Mouse (Mus musculus) CD8-positive naive resting alpha-beta T cell, adult 2 months (primary cell): ENCODE results near the gene Scrn1.

ENCODE experiments used
- DNase-seq, 2 experiments: peaks; one replicate each; pipeline ENCODE4 v3.0.0; 2022; ENCODE audit warnings: low read depth in 2 of 2, low spot score in 2 of 2

Gene Scrn1

GRCm38 (mm10) chr6:54531048-54531481 is 35.2 kb downstream of the Scrn1 start:
- DNase-seq, result no peak

- DNase-seq, result no peak
These were observed 36.1 kb downstream of the Scrn1 start for GRCm38 (mm10) chr6:54530182-54530581.

GRCm38 (mm10) chr6:54528666-54529065 is 37.6 kb downstream of the Scrn1 start:
- no peak for DNase-seq

- DNase-seq, result no peak
These were observed 47.5 kb downstream of the Scrn1 start for GRCm38 (mm10) chr6:54518758-54519157.

- DNase-seq, result no peak
These were observed 49.7 kb downstream of the Scrn1 start for GRCm38 (mm10) chr6:54516512-54517134.

- no peak for DNase-seq
These were observed 54.0 kb downstream of the Scrn1 start for GRCm38 (mm10) chr6:54512256-54512655.

GRCm38 (mm10) chr6:54509264-54509663 is 57.0 kb downstream of the Scrn1 start:
- DNase-seq, result no peak

- DNase-seq, result no peak
These were observed 58.0 kb downstream of the Scrn1 start for GRCm38 (mm10) chr6:54508256-54508793.

GRCm38 (mm10) chr6:54507808-54508207 is 58.5 kb downstream of the Scrn1 start:
- no peak for DNase-seq

- DNase-seq, result no peak
These were observed 59.3 kb downstream of the Scrn1 start for GRCm38 (mm10) chr6:54507002-54507401.

GRCm38 (mm10) chr6:54506318-54506717 is 60.0 kb downstream of the Scrn1 start:
- DNase-seq, result no peak

GRCm38 (mm10) chr6:54502661-54503115 is 63.6 kb downstream of the Scrn1 start:
- DNase-seq, result no peak

- DNase-seq, result no peak
These were observed 70.1 kb downstream of the Scrn1 start for GRCm38 (mm10) chr6:54496214-54496613.

GRCm38 (mm10) chr6:54494612-54495398 is 71.5 kb downstream of the Scrn1 start:
- DNase-seq, result no peak

- DNase-seq, result no peak
These were observed 72.2 kb downstream of the Scrn1 start for GRCm38 (mm10) chr6:54494097-54494496.

GRCm38 (mm10) chr6:54491074-54491473 is 75.2 kb downstream of the Scrn1 start:
- DNase-seq, result no peak

- no peak for DNase-seq
These were observed 80.2 kb downstream of the Scrn1 start for GRCm38 (mm10) chr6:54485973-54486569.

- DNase-seq, result no peak
These were observed 80.8 kb downstream of the Scrn1 start for GRCm38 (mm10) chr6:54485435-54485901.

- no peak for DNase-seq
These were observed 81.3 kb downstream of the Scrn1 start for GRCm38 (mm10) chr6:54485000-54485399.

- no peak for DNase-seq
These were observed 84.7 kb downstream of the Scrn1 start for GRCm38 (mm10) chr6:54481390-54482112.
